Mouse (Mus musculus) small intestine, adult 2 months (tissue): ENCODE results near the gene Wwox. TPM values are rescaled to one million over a fixed set of nuclear protein-coding genes. Genes with fewer than 3 reads are reported as not detected.

Experiments used
- H3K27ac ChIP-seq: fragments of 200-500 bp; 2 replicates; pipeline ENCODE4 v1.5.1; 2012; ENCODE audit warnings: low read depth, low read length, control low read depth, inconsistent platforms; ENCODE audit not compliant: insufficient read depth
- H3K27me3 ChIP-seq: fragments of 200-500 bp; 2 replicates; pipeline ENCODE4 v1.6.1; 2012; ENCODE audit warnings: mild to moderate bottlenecking, moderate library complexity, low read length, inconsistent platforms; ENCODE audit not compliant: control insufficient read depth, insufficient read depth
- H3K36me3 ChIP-seq: fragments of 200-500 bp; 2 replicates; pipeline ENCODE4 v1.6.1; 2012; ENCODE audit warnings: mild to moderate bottlenecking, low read length, control low read depth, inconsistent platforms; ENCODE audit not compliant: control insufficient read depth, insufficient read depth
- H3K4me1 ChIP-seq: fragments of 200-500 bp; 2 replicates; pipeline ENCODE4 v1.6.1; 2012; ENCODE audit warnings: low read length, inconsistent platforms, mixed read lengths; ENCODE audit not compliant: control insufficient read depth, insufficient read depth, insufficient read length
- H3K4me3 ChIP-seq: fragments of 200-500 bp; 2 replicates; pipeline ENCODE4 v1.5.1; 2012; ENCODE audit warnings: low read depth, mild to moderate bottlenecking, control low read depth, inconsistent platforms, low read length, moderate library complexity
- CTCF ChIP-seq: fragments of 200-500 bp; IDR thresholded peaks from 2 replicates; pipeline ENCODE4 v1.5.1; 2012; ENCODE audit warnings: low read depth, mild to moderate bottlenecking, control low read depth, inconsistent platforms, low read length, moderate library complexity, mixed read lengths; ENCODE audit not compliant: insufficient replicate concordance, insufficient read length; ENCODE audit errors: extremely low read depth
- POLR2A ChIP-seq: fragments of 200-500 bp; IDR thresholded peaks from 2 replicates; pipeline ENCODE4 v1.6.1; 2012; ENCODE audit warnings: low read depth, mild to moderate bottlenecking, control low read depth, inconsistent platforms, low read length, moderate library complexity
- WGBS: fragments of 180-500 bp; shearing (Covaris S2); methylation state at CpG from one replicate; pipeline ENCODE4 v1.1.7; 2018; 5-methylcytosine and 5-hydroxymethylcytosine counted together
- polyA plus RNA-seq: library from polyadenylated mRNA; depleted of rRNA; stranded (reverse); fragments of >200 nt; gene quantifications from 2 replicates; pipeline ENCODE4 v1.2.3, GENCODE M21; 2012

The Wwox gene
- polyA plus RNA-seq, 1 experiment: 6.0 TPM

GRCm38 (mm10) chr8:114772276-114772849, 332.9 kb downstream of the Wwox start:
- TF ChIP-seq POLR2A (no peak), CTCF (no peak)
- Histone ChIP-seq H3K27me3 (no peaks in the 10 kb centered on the region), H3K4me3 (no peak overlapping the region), H3K27ac (no peak overlapping the region), H3K36me3 (no peaks in the 10 kb centered on the region), H3K4me1 (peaks cover 10% of the 10 kb centered on the region; the same call in 1 of the 2 replicates)
- WGBS: 17% methylated on average over 1 of the region's 1 CpGs

- peak overlapping the region; percentile 10; the same call in 1 of the 2 replicates for H3K27ac ChIP-seq
- H3K4me3 ChIP-seq: peak overlapping the region; percentile 27; the same call in 1 of the 2 replicates
- WGBS: 20% methylated on average over 23 of the region's 23 CpGs
- no peaks in the 10 kb centered on the region for H3K36me3 ChIP-seq
- H3K4me1 ChIP-seq: peaks cover 18% of the 10 kb centered on the region; the same call in 1 of the 2 replicates
- no peaks in the 10 kb centered on the region for H3K27me3 ChIP-seq
- no peak for TF ChIP-seq POLR2A
- TF ChIP-seq CTCF: no peak
Observed at GRCm38 (mm10) chr8:114773461-114774414, 334.3 kb downstream of the Wwox start.

- TF ChIP-seq CTCF: no peak
- no peak for TF ChIP-seq POLR2A
- Histone ChIP-seq H3K36me3 (no peaks in the 10 kb centered on the region), H3K4me3 (0 out of 2 replicates have a peak overlapping the region, but pooled peaks have one; percentile 27), H3K27me3 (no peaks in the 10 kb centered on the region), H3K27ac (no peak overlapping the region), H3K4me1 (peaks cover 18% of the 10 kb centered on the region; the same call in 1 of the 2 replicates)
- 31% methylated on average over 6 of the region's 6 CpGs for WGBS
Observed at GRCm38 (mm10) chr8:114774415-114774775, 334.9 kb downstream of the Wwox start.

- H3K4me1 ChIP-seq: peaks cover 18% of the 10 kb centered on the region; the same call in 1 of the 2 replicates
- no peaks in the 10 kb centered on the region for H3K27me3 ChIP-seq
- H3K27ac ChIP-seq: no peak overlapping the region
- no peak overlapping the region for H3K4me3 ChIP-seq
- no peaks in the 10 kb centered on the region for H3K36me3 ChIP-seq
- TF ChIP-seq POLR2A (no peak), CTCF (no peak)
- 88% methylated on average over 8 of the region's 8 CpGs for WGBS
Observed at GRCm38 (mm10) chr8:114775543-114775942, 336.1 kb downstream of the Wwox start.

GRCm38 (mm10) chr8:114776696-114777095, 337.2 kb downstream of the Wwox start:
- Histone ChIP-seq H3K4me1 (peaks cover 18% of the 10 kb centered on the region; the same call in 1 of the 2 replicates), H3K36me3 (no peaks in the 10 kb centered on the region), H3K27ac (no peak overlapping the region), H3K27me3 (no peaks in the 10 kb centered on the region), H3K4me3 (no peak overlapping the region)
- TF ChIP-seq POLR2A (no peak), CTCF (no peak)
- 78% methylated on average over 9 of the region's 9 CpGs for WGBS

GRCm38 (mm10) chr8:114777271-114777980, 338.0 kb downstream of the Wwox start:
- WGBS: 31% methylated on average over 10 of the region's 10 CpGs
- no peaks in the 10 kb centered on the region for H3K36me3 ChIP-seq
- H3K27me3 ChIP-seq: no peaks in the 10 kb centered on the region
- peak overlapping the region; percentile 63 for H3K27ac ChIP-seq
- H3K4me3 ChIP-seq: no peak overlapping the region
- TF ChIP-seq POLR2A (no peak), CTCF (no peak)
- peaks cover 18% of the 10 kb centered on the region; the same call in 1 of the 2 replicates for H3K4me1 ChIP-seq
